Mouse (Mus musculus) heart, adult 2 months (tissue): ENCODE measurements around the gene Rapgef1. TPM values are rescaled to one million over a fixed set of nuclear protein-coding genes. Genes with fewer than 3 reads are reported as not detected.

Experiments used
- DNase-seq, 2 experiments: peaks; one replicate each; pipeline ENCODE4 v3.0.0; 2021
- H3K27ac ChIP-seq: fragments of 200-600 bp; 2 replicates; pipeline ENCODE4 v1.8.1; 2022
- H3K27me3 ChIP-seq: fragments of 200-500 bp; 2 replicates; pipeline ENCODE4 v1.6.1; 2012; ENCODE audit warnings: mild to moderate bottlenecking, low read length, inconsistent platforms, mixed read lengths; ENCODE audit not compliant: control insufficient read depth, insufficient read depth
- H3K36me3 ChIP-seq: fragments of 200-500 bp; 2 replicates; pipeline ENCODE4 v1.6.1; 2012; ENCODE audit warnings: low read length, inconsistent platforms; ENCODE audit not compliant: control insufficient read depth, insufficient read depth
- H3K4me1 ChIP-seq: fragments of 200-500 bp; 2 replicates; pipeline ENCODE4 v1.6.1; 2011; ENCODE audit warnings: low read length; ENCODE audit not compliant: control insufficient read depth, insufficient read depth
- H3K4me3 ChIP-seq: fragments of 200-600 bp; 2 replicates; pipeline ENCODE4 v1.8.1; 2022
- H3K79me2 ChIP-seq: fragments of 200-500 bp; replicated peaks from 2 replicates; pipeline ENCODE4 v1.6.1; 2012; ENCODE audit warnings: mild to moderate bottlenecking, inconsistent platforms, low read length, moderate library complexity, mixed read lengths; ENCODE audit not compliant: control insufficient read depth, insufficient read depth
- H3K9ac ChIP-seq: fragments of 200-500 bp; 2 replicates; pipeline ENCODE4 v1.6.1; 2012; ENCODE audit warnings: low read depth, mild to moderate bottlenecking, control low read depth, inconsistent platforms, low read length, mixed read lengths
- CTCF ChIP-seq: fragments of 200-600 bp; IDR thresholded peaks from 2 replicates; pipeline ENCODE4 v1.8.1; 2022; ENCODE audit warnings: antibody characterized with exemption, mild to moderate bottlenecking, moderate library complexity
- EP300 ChIP-seq: fragments of 200-500 bp; IDR thresholded peaks from 2 replicates; pipeline ENCODE4 v1.6.1; 2011; ENCODE audit warnings: low read depth, low read length, control low read depth; ENCODE audit not compliant: insufficient read depth
- POLR2A ChIP-seq: fragments of 200-500 bp; IDR thresholded peaks from 2 replicates; pipeline ENCODE4 v1.6.1; 2011; ENCODE audit warnings: mild to moderate bottlenecking, low read depth, low read length, control low read depth; ENCODE audit not compliant: insufficient read depth
- WGBS: fragments of 180-500 bp; shearing (Covaris S2); methylation state at CpG from one replicate; pipeline ENCODE4 v1.1.7; 2018; 5-methylcytosine and 5-hydroxymethylcytosine counted together
- intact Hi-C: fragments of 180-260 bp; cut with DNase I; formaldehyde crosslinking; loops from one replicate; pipeline ENCODE4 v1.15.1; 2025
- polyA plus RNA-seq: library from polyadenylated mRNA; depleted of rRNA; stranded (reverse); fragments of >200 nt; gene quantifications from 2 replicates; pipeline ENCODE4 v1.2.3, GENCODE M21; 2012
- total RNA-seq, 2 experiments: library from RNA; stranded (reverse); gene quantifications; 2 replicates each; pipeline ENCODE4 v1.2.3; 2021

Rapgef1 gene
- total and polyA plus RNA-seq, 3 experiments: 65.0 to 116 (median 96.7) TPM

- no peak for TF ChIP-seq EP300
- no peak for TF ChIP-seq POLR2A
- Histone ChIP-seq H3K79me2 (no peaks in the 10 kb centered on the region), H3K4me1 (no peaks in the 10 kb centered on the region), H3K27me3 (peaks cover 8% of the 10 kb centered on the region), H3K9ac (no peak overlapping the region), H3K27ac (no peak overlapping the region), H3K4me3 (no peak overlapping the region), H3K36me3 (no peaks in the 10 kb centered on the region)
- no peak for DNase-seq
- intact Hi-C loops: no loop called here
Observed at GRCm38 (mm10) chr2:29755693-29756092, 136.2 kb downstream of the Rapgef1 start.

GRCm38 (mm10) chr2:29764831-29765230 lies 145.3 kb downstream of the Rapgef1 start:
- Histone ChIP-seq H3K36me3 (no peaks in the 10 kb centered on the region), H3K9ac (no peak overlapping the region), H3K27ac (no peak overlapping the region), H3K4me1 (no peaks in the 10 kb centered on the region), H3K79me2 (no peaks in the 10 kb centered on the region), H3K4me3 (no peak overlapping the region), H3K27me3 (no peaks in the 10 kb centered on the region)
- 0% methylated on average over 1 of the region's 1 CpGs for WGBS
- intact Hi-C loops: loop anchor here (2.0 kb wide), 1 partner anchor 54 kb away; no protein-coding TSS in a partner anchor
- TF ChIP-seq EP300 (0 out of 2 replicates have a peak, but pooled peaks have one; percentile 53), POLR2A (no peak), CTCF (peak; percentile 92)
- peak; percentile 40 to 65 for DNase-seq

- no peaks in the 10 kb centered on the region for H3K36me3 ChIP-seq
- intact Hi-C loops: no loop called here
- no peaks in the 10 kb centered on the region for H3K27me3 ChIP-seq
- no peaks in the 10 kb centered on the region for H3K4me1 ChIP-seq
- TF ChIP-seq EP300 (no peak), CTCF (no peak), POLR2A (no peak)
- no peak for DNase-seq
- H3K27ac ChIP-seq: no peak overlapping the region
- no peaks in the 10 kb centered on the region for H3K79me2 ChIP-seq
- no peak overlapping the region for H3K4me3 ChIP-seq
- H3K9ac ChIP-seq: no peak overlapping the region
- 60% methylated on average over 11 of the region's 11 CpGs for WGBS
Observed at GRCm38 (mm10) chr2:29767976-29768709, 148.6 kb downstream of the Rapgef1 start.

- Histone ChIP-seq H3K79me2 (no peaks in the 10 kb centered on the region), H3K4me3 (no peak overlapping the region), H3K36me3 (no peaks in the 10 kb centered on the region), H3K9ac (no peak overlapping the region), H3K27ac (no peak overlapping the region), H3K27me3 (no peaks in the 10 kb centered on the region), H3K4me1 (no peaks in the 10 kb centered on the region)
- no peak for DNase-seq
- intact Hi-C loops: no loop called here
- TF ChIP-seq POLR2A (no peak), EP300 (no peak), CTCF (no peak)
- WGBS: 61% methylated on average over 9 of the region's 9 CpGs
Observed at GRCm38 (mm10) chr2:29768901-29769300, 149.4 kb downstream of the Rapgef1 start.

GRCm38 (mm10) chr2:29770162-29770561 lies 150.6 kb downstream of the Rapgef1 start:
- Histone ChIP-seq H3K79me2 (no peaks in the 10 kb centered on the region), H3K36me3 (no peaks in the 10 kb centered on the region), H3K27ac (no peak overlapping the region), H3K4me3 (no peak overlapping the region), H3K9ac (no peak overlapping the region), H3K27me3 (no peaks in the 10 kb centered on the region), H3K4me1 (no peaks in the 10 kb centered on the region)
- no peak for DNase-seq
- intact Hi-C loops: no loop called here
- no peak for TF ChIP-seq EP300
- TF ChIP-seq CTCF: peak; percentile 12; the same call in 1 of the 2 replicates

GRCm38 (mm10) chr2:29771611-29772461 lies 152.3 kb downstream of the Rapgef1 start:
- Histone ChIP-seq H3K79me2 (no peaks in the 10 kb centered on the region), H3K4me3 (no peak overlapping the region), H3K36me3 (no peaks in the 10 kb centered on the region), H3K4me1 (no peaks in the 10 kb centered on the region), H3K27me3 (no peaks in the 10 kb centered on the region), H3K9ac (no peak overlapping the region), H3K27ac (no peak overlapping the region)
- intact Hi-C loops: no loop called here
- DNase-seq: no peak
- WGBS: 55% methylated on average over 8 of the region's 8 CpGs
- TF ChIP-seq POLR2A: no peak
- TF ChIP-seq CTCF: no peak
- no peak for TF ChIP-seq EP300
